Mouse (Mus musculus): Measurements from ENCODE around the gene Man2c1.

GRCm38 (mm10) chr9:57144830-57145229 lies 14.3 kb downstream of the Man2c1 start:
- TF ChIP-seq CTCF (IDR thresholded peaks at IDR 0.05; ENCODE audit: low read depth, low read length) (no peak), GATA2 (IDR thresholded peaks at IDR 0.05; ENCODE audit: borderline replicate concordance, low read depth, low read length) (no peak), TAL1 (conservative IDR thresholded peaks at IDR 0.05; ENCODE audit: low read depth, low read length) (no peak)
